Mouse (Mus musculus) midbrain, embryonic 13.5 days (tissue): ENCODE measurements around the gene Syn3. TPM values are rescaled to one million over a fixed set of nuclear protein-coding genes. Genes with fewer than 3 reads are reported as not detected.

Experiments
- ATAC-seq: fragments of 200-750 bp; cut with Nextera tagmentation; 2 replicates; pipeline ENCODE4 v1.8.0; 2017; ENCODE audit warnings: mild to moderate bottlenecking, moderate TSS enrichment, moderate library complexity
- H3K27ac ChIP-seq: fragments of 300-500 bp; sonication (generic); 2 replicates; pipeline ENCODE4 v1.5.1; 2015; ENCODE audit warnings: inconsistent platforms, mild to moderate bottlenecking, moderate library complexity
- H3K27me3 ChIP-seq: fragments of 300-500 bp; sonication (generic); 2 replicates; pipeline ENCODE4 v1.6.1; 2015; ENCODE audit warnings: mild to moderate bottlenecking, inconsistent platforms
- H3K36me3 ChIP-seq: fragments of 300-500 bp; sonication (generic); 2 replicates; pipeline ENCODE4 v1.6.1; 2015; ENCODE audit warnings: mild to moderate bottlenecking, inconsistent platforms
- H3K4me1 ChIP-seq: fragments of 300-500 bp; sonication (generic); replicated peaks from 2 replicates; pipeline ENCODE4 v1.6.1; 2015; ENCODE audit warnings: inconsistent platforms
- H3K4me2 ChIP-seq: fragments of 300-500 bp; sonication (generic); replicated peaks from 2 replicates; pipeline ENCODE4 v1.6.1; 2015; ENCODE audit warnings: moderate library complexity, mild to moderate bottlenecking, inconsistent platforms
- H3K4me3 ChIP-seq: fragments of 300-500 bp; sonication (generic); replicated peaks from 2 replicates; pipeline ENCODE4 v1.5.1; 2015; ENCODE audit warnings: mild to moderate bottlenecking, inconsistent platforms
- H3K9ac ChIP-seq: fragments of 300-500 bp; sonication (generic); replicated peaks from 2 replicates; pipeline ENCODE4 v1.6.1; 2015; ENCODE audit warnings: mild to moderate bottlenecking, inconsistent platforms
- H3K9me3 ChIP-seq: fragments of 300-500 bp; sonication (generic); 2 replicates; pipeline ENCODE4 v1.6.1; 2016; ENCODE audit warnings: mild to moderate bottlenecking, inconsistent platforms
- WGBS: fragments of 180-500 bp; shearing (Covaris S2); methylation state at CpG from one replicate; pipeline ENCODE4 v1.1.7; 2015; 5-methylcytosine and 5-hydroxymethylcytosine counted together
- polyA plus RNA-seq: library from polyadenylated mRNA; unstranded; fragments of >200 nt; fragmentation: Nextera tagmentation; extraction: Ambion mirVana; gene quantifications from 2 replicates; pipeline ENCODE4 v1.2.1, GENCODE M21; 2015

Gene Syn3
- polyA plus RNA-seq, 1 experiment from 2014 or later: 13.8 TPM

GRCm38 (mm10) chr10:86248131-86248740, 250.5 kb downstream of the Syn3 start:
- no peaks in the 10 kb centered on the region for H3K4me1 ChIP-seq
- 89% methylated on average over 10 of the region's 10 CpGs for WGBS
- no peaks in the 10 kb centered on the region for H3K9me3 ChIP-seq

GRCm38 (mm10) chr10:86245396-86245795, 253.3 kb downstream of the Syn3 start:
- Histone ChIP-seq H3K27ac (no peak overlapping the region), H3K36me3 (no peaks in the 10 kb centered on the region), H3K9me3 (no peaks in the 10 kb centered on the region), H3K4me1 (no peaks in the 10 kb centered on the region), H3K4me2 (no peak overlapping the region), H3K4me3 (no peak overlapping the region), H3K9ac (no peak overlapping the region), H3K27me3 (no peaks in the 10 kb centered on the region)
- no peak for ATAC-seq
- WGBS: 87% methylated on average over 7 of the region's 7 CpGs

More at GRCm38 (mm10) chr10:86248131-86248740, 250.5 kb downstream of the Syn3 start:
- no peak overlapping the region for H3K27ac ChIP-seq
- no peaks in the 10 kb centered on the region for H3K36me3 ChIP-seq
- no peak for ATAC-seq
- no peak overlapping the region for H3K9ac ChIP-seq
- H3K27me3 ChIP-seq: no peaks in the 10 kb centered on the region
- H3K4me2 ChIP-seq: no peak overlapping the region
- H3K4me3 ChIP-seq: no peak overlapping the region

GRCm38 (mm10) chr10:86243525-86243924, 255.2 kb downstream of the Syn3 start:
- no peaks in the 10 kb centered on the region for H3K27me3 ChIP-seq
- 94% methylated on average over 6 of the region's 6 CpGs for WGBS

GRCm38 (mm10) chr10:86242721-86243120, 256.0 kb downstream of the Syn3 start:
- ATAC-seq: no peak
- H3K27ac ChIP-seq: no peak overlapping the region
- no peaks in the 10 kb centered on the region for H3K36me3 ChIP-seq
- no peak overlapping the region for H3K4me3 ChIP-seq
- no peak overlapping the region for H3K9ac ChIP-seq
- H3K4me2 ChIP-seq: no peak overlapping the region
- no peaks in the 10 kb centered on the region for H3K4me1 ChIP-seq
- H3K9me3 ChIP-seq: no peaks in the 10 kb centered on the region
- H3K27me3 ChIP-seq: no peaks in the 10 kb centered on the region
- WGBS: 92% methylated on average over 3 of the region's 3 CpGs

More at GRCm38 (mm10) chr10:86243525-86243924, 255.2 kb downstream of the Syn3 start:
- H3K9ac ChIP-seq: no peak overlapping the region
- no peak overlapping the region for H3K4me3 ChIP-seq
- no peak for ATAC-seq
- H3K4me2 ChIP-seq: no peak overlapping the region
- H3K36me3 ChIP-seq: no peaks in the 10 kb centered on the region
- no peaks in the 10 kb centered on the region for H3K4me1 ChIP-seq
- no peak overlapping the region for H3K27ac ChIP-seq
- H3K9me3 ChIP-seq: no peaks in the 10 kb centered on the region

GRCm38 (mm10) chr10:86230006-86230405, 268.7 kb downstream of the Syn3 start:
- H3K9ac ChIP-seq: no peak overlapping the region
- H3K4me3 ChIP-seq: no peak overlapping the region
- H3K27me3 ChIP-seq: no peaks in the 10 kb centered on the region
- no peaks in the 10 kb centered on the region for H3K36me3 ChIP-seq
- no peak overlapping the region for H3K27ac ChIP-seq
- no peak for ATAC-seq
- H3K4me1 ChIP-seq: no peaks in the 10 kb centered on the region
- WGBS: 92% methylated on average over 6 of the region's 6 CpGs
- H3K9me3 ChIP-seq: no peaks in the 10 kb centered on the region
- H3K4me2 ChIP-seq: no peak overlapping the region

- H3K27ac ChIP-seq: no peak overlapping the region
- no peaks in the 10 kb centered on the region for H3K36me3 ChIP-seq
- no peaks in the 10 kb centered on the region for H3K27me3 ChIP-seq
- no peak overlapping the region for H3K4me2 ChIP-seq
- no peak overlapping the region for H3K9ac ChIP-seq
- no peak overlapping the region for H3K4me3 ChIP-seq
- 96% methylated on average over 3 of the region's 3 CpGs for WGBS
- H3K4me1 ChIP-seq: peaks cover 6% of the 10 kb centered on the region
- H3K9me3 ChIP-seq: no peaks in the 10 kb centered on the region
- no peak for ATAC-seq
Observed at GRCm38 (mm10) chr10:86225480-86225879, 273.2 kb downstream of the Syn3 start.

- Histone ChIP-seq H3K4me1 (no peaks in the 10 kb centered on the region), H3K27ac (no peak overlapping the region), H3K36me3 (no peaks in the 10 kb centered on the region), H3K4me2 (no peak overlapping the region), H3K9ac (no peak overlapping the region), H3K9me3 (no peaks in the 10 kb centered on the region), H3K27me3 (no peaks in the 10 kb centered on the region), H3K4me3 (no peak overlapping the region)
- WGBS: 93% methylated on average over 3 of the region's 3 CpGs
- ATAC-seq: no peak
Observed at GRCm38 (mm10) chr10:86218984-86219383, 279.7 kb downstream of the Syn3 start.

- ATAC-seq: no peak
- Histone ChIP-seq H3K9ac (no peak overlapping the region), H3K27me3 (no peaks in the 10 kb centered on the region), H3K4me1 (no peaks in the 10 kb centered on the region), H3K4me3 (no peak overlapping the region), H3K4me2 (no peak overlapping the region), H3K36me3 (no peaks in the 10 kb centered on the region), H3K9me3 (no peaks in the 10 kb centered on the region), H3K27ac (no peak overlapping the region)
- 87% methylated on average over 2 of the region's 2 CpGs for WGBS
Observed at GRCm38 (mm10) chr10:86216836-86217235, 281.9 kb downstream of the Syn3 start.

GRCm38 (mm10) chr10:86212062-86212461, 286.6 kb downstream of the Syn3 start:
- H3K27ac ChIP-seq: no peak overlapping the region
- 90% methylated on average over 4 of the region's 4 CpGs for WGBS
- no peaks in the 10 kb centered on the region for H3K4me1 ChIP-seq
- no peak overlapping the region for H3K4me3 ChIP-seq
- H3K4me2 ChIP-seq: no peak overlapping the region
- no peaks in the 10 kb centered on the region for H3K36me3 ChIP-seq
- H3K27me3 ChIP-seq: no peaks in the 10 kb centered on the region
- no peak overlapping the region for H3K9ac ChIP-seq
- ATAC-seq: no peak
- H3K9me3 ChIP-seq: no peaks in the 10 kb centered on the region

GRCm38 (mm10) chr10:86203915-86204314, 294.8 kb downstream of the Syn3 start:
- Histone ChIP-seq H3K27ac (no peak overlapping the region), H3K4me3 (no peak overlapping the region), H3K4me2 (no peak overlapping the region), H3K9me3 (no peaks in the 10 kb centered on the region), H3K27me3 (no peaks in the 10 kb centered on the region), H3K4me1 (no peaks in the 10 kb centered on the region), H3K36me3 (no peaks in the 10 kb centered on the region), H3K9ac (no peak overlapping the region)
- ATAC-seq: no peak

GRCm38 (mm10) chr10:86203175-86203574, 295.5 kb downstream of the Syn3 start:
- H3K27ac ChIP-seq: no peak overlapping the region
- no peak overlapping the region for H3K9ac ChIP-seq
- no peaks in the 10 kb centered on the region for H3K9me3 ChIP-seq
- 90% methylated on average over 6 of the region's 6 CpGs for WGBS
- no peaks in the 10 kb centered on the region for H3K4me1 ChIP-seq
- H3K4me3 ChIP-seq: no peak overlapping the region
- no peaks in the 10 kb centered on the region for H3K36me3 ChIP-seq
- no peak for ATAC-seq
- H3K4me2 ChIP-seq: no peak overlapping the region
- H3K27me3 ChIP-seq: no peaks in the 10 kb centered on the region

GRCm38 (mm10) chr10:86201826-86202225, 296.9 kb downstream of the Syn3 start:
- ATAC-seq: no peak
- no peak overlapping the region for H3K9ac ChIP-seq
- H3K9me3 ChIP-seq: no peaks in the 10 kb centered on the region
- no peaks in the 10 kb centered on the region for H3K27me3 ChIP-seq
- no peaks in the 10 kb centered on the region for H3K4me1 ChIP-seq
- WGBS: 83% methylated on average over 7 of the region's 7 CpGs
- no peak overlapping the region for H3K4me3 ChIP-seq
- no peak overlapping the region for H3K4me2 ChIP-seq
- H3K36me3 ChIP-seq: no peaks in the 10 kb centered on the region
- H3K27ac ChIP-seq: no peak overlapping the region

- no peaks in the 10 kb centered on the region for H3K9me3 ChIP-seq
- ATAC-seq: no peak
- no peak overlapping the region for H3K27ac ChIP-seq
- no peak overlapping the region for H3K4me2 ChIP-seq
- no peak overlapping the region for H3K9ac ChIP-seq
- WGBS: 95% methylated on average over 3 of the region's 3 CpGs
- H3K4me3 ChIP-seq: no peak overlapping the region
- H3K27me3 ChIP-seq: no peaks in the 10 kb centered on the region
- H3K4me1 ChIP-seq: no peaks in the 10 kb centered on the region
- H3K36me3 ChIP-seq: no peaks in the 10 kb centered on the region
Observed at GRCm38 (mm10) chr10:86201006-86201405, 297.7 kb downstream of the Syn3 start.
